Mouse (Mus musculus) gastrocnemius, postnatal 10 days (tissue): ENCODE results near the gene Pabpn1. TPM values are rescaled to one million over a fixed set of nuclear protein-coding genes. Genes with fewer than 3 reads are reported as not detected.
"Not testable (repeated sequence)": the region's sequence is repeated elsewhere in the genome, so short reads cannot be mapped to it uniquely, and the experiment has no call there.

ENCODE experiments used
- DNase-seq: peaks from one replicate; pipeline ENCODE4 v3.0.0; 2021; ENCODE audit warnings: mixed read lengths
- total RNA-seq, 2 experiments: library from RNA; stranded (reverse); gene quantifications; 2 replicates each; pipeline ENCODE4 v1.2.3; 2021

Pabpn1 gene
- total RNA-seq, 2 experiments from 2014 or later, result 80.2 to 99.9 TPM

DNA sequence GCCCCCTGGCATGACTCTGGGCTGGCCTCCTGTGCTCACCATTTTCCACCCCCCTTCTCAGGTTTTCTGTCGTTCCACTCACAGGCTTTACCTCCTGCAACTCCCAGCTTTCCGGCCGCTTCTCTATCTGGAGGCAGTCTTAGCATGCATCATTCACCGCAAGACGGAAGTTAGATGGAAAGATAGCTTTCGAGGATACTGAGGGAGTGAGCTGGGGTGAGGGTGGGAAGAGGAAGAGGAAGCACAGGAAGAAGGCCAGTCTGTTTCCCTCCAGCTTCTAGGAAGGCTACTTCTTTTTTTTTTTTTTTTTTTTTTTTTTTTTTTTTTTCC, 44.5 kb downstream of the Pabpn1 start:
- no peak for DNase-seq

DNA sequence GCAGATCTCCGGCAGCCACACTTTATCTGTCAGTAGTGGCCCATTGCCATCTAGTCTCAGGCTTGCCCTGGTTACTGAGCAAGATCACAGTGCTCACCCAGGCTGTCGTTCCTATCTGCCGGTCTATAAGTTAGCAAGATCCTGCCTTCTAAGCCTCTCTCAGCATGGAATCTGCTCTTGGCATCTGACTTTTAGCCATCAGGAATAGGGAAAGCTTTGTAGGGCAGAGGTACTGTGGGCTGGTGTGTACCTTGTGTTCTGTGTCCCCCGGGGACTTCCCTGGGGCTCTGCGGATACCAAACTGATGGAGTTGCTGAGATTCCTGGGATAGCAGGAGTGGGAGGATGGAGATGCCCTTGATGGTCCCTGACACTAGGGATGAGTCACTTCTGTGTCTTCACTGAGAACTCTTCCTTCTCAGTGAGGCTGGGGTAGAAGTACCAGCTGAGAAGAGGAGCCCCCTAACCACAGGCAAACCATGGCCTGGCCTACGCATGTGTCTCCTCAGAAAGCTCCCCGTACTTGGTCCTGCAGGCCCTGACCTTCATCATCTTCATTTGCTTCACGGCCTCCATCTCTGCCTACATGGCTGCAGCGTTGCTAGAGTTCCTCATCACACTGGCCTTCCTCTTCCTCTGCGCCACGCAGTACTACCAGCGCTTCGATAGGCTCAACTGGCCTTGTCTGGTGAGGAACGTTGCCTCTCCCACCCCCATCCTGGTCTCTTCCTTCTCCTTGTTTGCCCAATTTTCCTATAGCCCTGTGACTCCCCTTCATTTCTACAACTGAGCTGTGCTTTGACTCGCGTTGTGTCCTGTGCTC, 45.3 kb downstream of the Pabpn1 start:
- no peak for DNase-seq

DNA sequence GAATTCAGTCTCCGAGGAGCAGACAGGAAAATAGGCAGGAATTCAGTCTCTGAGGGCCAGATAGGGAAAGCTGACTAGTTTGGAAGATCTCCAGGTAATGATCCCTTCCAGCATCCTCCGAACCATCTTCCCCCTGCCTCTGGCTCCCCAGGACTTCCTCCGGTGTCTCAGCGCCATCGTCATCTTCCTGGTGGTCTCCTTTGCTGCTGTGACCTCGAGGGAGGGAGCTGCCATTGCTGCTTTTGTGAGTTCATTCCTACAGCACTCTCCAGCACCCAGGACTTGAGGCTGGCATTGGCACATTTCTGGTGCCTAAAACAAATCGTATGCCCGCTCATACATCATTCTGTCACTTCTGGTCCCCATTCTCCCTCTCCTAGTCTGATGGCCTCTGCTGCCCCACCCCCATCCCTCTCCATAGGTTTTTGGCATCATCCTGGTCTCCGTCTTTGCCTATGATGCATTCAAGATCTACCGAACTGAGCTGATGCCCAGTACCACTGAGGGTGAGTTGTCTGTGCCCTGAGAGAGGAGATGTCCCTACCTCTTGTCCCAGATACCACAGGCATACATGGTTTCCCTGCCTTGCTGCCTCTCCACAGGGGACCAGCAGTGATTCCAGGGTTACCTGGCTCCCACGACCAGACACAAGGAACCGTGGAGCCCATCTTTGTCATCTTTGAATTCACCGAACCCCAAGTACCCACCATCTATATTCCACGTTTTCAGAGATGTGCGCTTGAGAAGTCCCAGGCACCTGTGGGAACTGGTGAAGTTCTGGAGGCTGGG, 46.3 kb downstream of the Pabpn1 start:
- no peak for DNase-seq

DNA sequence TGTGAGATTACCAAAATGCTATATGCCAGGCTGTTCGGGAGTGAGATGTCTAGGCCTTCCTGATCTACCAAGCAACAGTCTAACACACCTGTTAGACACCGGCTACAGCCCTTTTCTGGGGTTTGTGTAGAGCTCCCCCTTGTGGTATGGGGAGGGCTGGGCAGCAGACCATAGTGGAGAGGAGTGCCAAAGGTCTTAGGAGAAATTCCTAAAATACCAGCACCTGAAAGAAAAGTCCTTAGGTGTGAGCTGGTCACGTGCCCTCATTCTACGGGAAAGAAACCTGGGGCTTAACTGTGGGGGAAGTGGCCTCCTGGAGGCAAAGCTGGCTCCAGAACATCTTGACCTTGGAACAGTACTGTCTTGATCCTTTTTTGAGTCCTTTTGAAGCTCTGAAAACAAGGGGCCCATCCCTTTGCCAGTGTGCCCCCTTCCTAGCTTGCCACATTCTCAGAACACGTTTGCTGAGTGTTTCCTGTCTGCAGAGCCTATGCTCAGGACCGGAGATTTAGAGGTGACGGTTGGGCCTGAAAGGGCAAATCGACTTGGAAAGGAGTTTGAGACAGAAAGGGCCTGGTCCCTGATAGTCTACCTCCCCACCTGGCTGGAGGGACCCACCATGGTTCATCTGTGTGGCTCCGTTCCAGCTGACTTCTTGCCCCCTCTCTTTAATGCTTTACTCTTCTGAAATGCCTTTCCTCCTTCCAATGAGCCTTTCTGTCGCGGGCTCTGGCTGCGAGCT, 47.3 kb downstream of the Pabpn1 start:
- peak; percentile 62 for DNase-seq

DNA sequence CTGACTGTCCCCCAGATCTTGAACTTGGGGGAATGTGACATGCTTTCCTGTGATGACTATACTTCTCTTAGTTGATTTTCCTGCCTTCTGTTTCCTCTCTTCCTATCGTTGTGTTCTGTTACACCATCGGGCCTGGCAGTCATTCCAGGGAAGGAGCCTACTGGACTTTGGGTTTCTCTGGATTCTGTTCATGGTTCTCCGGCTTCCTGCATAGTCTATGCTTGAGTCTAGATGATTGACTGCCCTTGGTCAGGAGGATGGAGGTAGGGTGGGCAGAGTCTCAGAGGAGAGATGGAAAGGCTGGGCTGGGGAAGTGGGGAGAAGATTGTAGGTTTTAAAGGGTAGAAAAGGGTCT, 47.9 kb downstream of the Pabpn1 start:
- DNase-seq, result no peak

DNA sequence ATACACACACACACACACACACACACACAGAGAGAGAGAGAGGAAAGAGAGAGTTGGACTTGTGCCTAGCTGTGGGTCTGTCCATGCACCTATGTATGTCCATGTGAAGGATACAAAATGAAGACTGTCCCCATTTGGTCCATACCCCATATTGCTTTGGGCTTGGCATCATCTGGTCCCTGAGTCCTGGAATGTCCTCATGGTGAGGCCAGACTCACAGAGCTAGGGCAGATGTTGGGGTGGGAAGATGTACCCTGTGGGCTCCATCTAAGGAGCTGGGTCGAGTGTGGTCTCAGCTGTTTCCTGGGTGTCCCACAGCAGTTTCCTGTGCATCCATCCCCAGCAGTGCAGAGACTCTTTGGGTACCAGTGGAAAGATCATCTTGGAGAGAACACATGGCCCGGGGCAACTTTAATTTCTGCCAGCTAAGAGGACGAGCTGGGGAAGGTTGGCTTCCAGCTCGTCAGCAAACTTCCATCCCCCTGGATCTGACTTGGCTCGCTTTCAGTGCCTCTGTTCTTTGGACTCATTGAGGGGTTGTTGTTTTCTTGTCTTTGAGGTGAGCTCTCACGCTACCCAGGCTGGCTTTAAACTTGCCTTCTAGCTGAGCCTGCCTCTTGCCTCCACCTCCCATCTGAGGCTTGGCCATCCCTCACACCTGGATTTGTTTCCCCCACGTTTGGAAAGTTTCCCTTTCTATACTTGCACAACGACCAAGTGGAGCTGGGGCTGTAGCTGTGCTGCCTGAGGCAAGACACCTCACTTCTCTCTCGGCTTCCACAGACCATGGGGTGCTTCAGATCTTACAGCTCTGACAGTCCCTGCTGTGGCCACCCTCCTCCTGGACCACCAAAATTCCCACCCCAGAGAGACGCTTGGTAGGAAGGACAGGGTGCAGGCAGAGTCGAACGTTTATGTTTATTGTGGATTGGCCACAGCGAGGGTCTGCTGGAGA, 49.0 kb downstream of the Pabpn1 start:
- no peak for DNase-seq

DNA sequence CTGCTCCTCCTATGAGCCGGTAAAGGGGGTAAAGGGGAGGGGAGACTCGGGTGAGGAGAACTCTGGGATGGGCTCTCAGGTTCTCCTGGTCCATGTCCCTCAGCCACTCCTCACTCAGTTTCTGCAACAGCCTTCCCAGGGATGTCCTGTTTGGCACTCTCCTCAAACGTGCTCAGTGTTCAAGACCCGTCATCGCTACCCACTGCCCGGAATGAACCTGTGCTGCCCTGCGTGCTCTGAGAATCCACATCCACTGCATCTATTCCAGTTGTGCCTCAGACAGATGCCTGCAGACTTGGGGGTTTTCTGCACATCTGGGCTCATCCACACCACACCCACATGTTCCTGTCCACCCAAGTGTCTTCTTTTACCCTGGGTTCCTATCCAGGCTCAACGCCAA, 50.2 kb downstream of the Pabpn1 start:
- DNase-seq, result no peak

DNA sequence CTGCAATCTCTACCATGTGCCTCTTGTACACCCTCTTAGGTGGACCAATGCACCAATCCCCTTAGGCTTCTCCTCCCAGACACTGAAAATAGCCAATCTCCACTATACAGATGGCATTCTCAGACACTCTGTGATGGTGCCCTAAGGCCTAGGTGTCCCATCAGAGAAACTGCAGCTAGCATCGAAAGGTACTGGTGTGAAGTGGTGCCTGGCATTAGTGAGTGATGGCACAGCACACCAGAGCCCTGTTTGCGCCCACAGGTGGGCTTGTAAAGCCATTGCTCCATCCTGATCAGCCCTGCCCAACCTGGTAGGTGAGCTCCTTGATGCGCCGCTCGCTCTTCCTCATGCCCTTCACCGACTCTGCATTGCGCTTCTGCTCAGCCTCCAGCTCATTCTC, 51.7 kb downstream of the Pabpn1 start:
- DNase-seq, result no peak

DNA sequence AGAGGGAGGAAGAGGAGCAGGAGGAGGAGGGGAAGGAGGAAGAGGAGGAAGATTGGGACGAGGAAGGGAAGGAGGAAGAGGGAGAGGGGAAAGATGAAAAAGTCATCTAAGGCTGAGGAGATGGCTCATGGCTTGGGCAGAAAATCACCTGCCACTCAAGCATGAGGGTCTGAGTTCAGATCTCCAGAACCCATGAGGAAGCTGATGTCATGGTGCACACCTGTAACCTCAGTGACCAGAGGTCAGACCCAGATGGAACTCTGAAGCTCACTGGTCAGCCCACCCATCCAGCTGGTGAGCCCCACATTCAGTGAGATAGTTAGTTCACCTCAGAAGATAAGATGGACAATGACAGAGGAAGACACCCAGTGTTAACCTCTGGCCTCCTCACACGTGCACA, 52.6 kb downstream of the Pabpn1 start:
- no peak for DNase-seq

DNA sequence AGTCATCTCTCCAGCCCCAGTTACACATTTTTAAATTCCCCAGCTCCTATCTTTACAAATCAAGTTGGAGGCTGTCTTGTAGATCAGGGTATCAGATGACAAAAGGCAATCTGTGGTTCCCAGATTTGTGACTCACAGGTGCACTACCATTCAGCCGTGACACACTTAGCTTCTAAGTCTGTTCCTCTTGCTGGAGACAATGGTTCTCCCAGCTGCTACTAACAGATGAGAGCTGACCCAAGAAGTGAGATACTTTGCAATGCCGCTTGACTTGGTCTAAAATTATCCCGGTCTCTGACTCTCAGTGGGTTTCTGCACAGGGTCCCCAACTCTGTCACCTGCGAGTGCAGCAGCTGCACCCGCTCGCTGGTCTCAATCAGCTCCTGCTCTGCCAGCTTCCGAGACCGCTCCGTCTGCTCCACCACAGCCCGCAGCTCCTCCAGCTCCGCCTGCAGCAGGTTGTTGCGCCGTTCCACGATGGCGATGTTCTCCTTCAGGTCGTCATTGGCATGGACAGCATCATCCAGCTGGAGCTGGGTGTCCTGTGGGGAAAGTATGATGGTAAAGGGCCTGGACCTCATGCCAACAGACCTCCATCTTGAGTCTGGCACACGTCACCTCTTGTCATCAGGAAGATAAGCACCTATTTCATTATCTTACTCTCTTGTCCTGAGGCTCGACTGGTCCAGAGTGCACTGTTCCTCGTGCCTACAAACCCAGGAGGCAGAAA, 53.8 kb downstream of the Pabpn1 start:
- no peak for DNase-seq

DNA sequence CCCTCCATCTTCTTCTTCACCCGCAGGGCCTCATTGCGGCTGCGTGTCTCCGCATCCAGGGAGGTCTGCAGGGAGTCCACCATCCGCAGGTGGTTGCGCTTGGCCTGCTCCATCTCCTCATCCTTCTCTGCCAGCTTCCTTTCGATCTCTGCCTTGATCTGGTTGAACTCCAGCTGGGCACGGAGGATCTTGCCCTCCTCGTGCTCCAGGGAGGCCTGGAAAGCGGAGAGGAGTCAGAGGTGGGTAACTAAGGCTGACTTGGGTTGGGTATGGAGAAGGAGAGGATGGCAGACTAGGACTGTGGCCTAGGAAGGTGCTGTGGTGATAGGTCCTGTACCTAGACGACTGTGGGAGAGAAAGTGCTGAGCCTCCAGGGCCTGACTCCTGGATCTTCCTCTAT, 54.7 kb downstream of the Pabpn1 start:
- DNase-seq, result not testable (repeated sequence)

Other genes with a start within 250 kb of the Pabpn1 start
- gene 1700123O20Rik, start 206.3 kb upstream of the Pabpn1 start, total RNA-seq, result 10 to 100 TPM; 16.2 to 16.9 TPM
- gene Acin1, start 205.6 kb upstream of the Pabpn1 start, total RNA-seq, result 100 to 1,000 TPM in 1 of 2 experiments, 10 to 100 TPM in 1; 90.7 to 110 TPM
- not detected for gene Gm29776, start 193.7 kb upstream of the Pabpn1 start, total RNA-seq
- gene Cebpe, start 180.3 kb upstream of the Pabpn1 start, total RNA-seq, result under 1 TPM in 1 of 2 experiments, not detected in 1; 0.50 TPM
- 1 to 10 TPM; 5.7 to 7.5 TPM for gene Slc7a8, start 110.6 kb upstream of the Pabpn1 start, total RNA-seq
- not detected for gene Rnf212b, start 78.4 kb upstream of the Pabpn1 start, total RNA-seq
- gene Homez, start 21.5 kb upstream of the Pabpn1 start, total RNA-seq, result 1 to 10 TPM; 6.8 to 8.4 TPM
- gene Ppp1r3e, start 14.9 kb upstream of the Pabpn1 start, total RNA-seq, result 1 to 10 TPM; 4.2 to 6.8 TPM
- gene Bcl2l2, start 9.1 kb upstream of the Pabpn1 start, total RNA-seq, result 10 to 100 TPM; 28.2 to 29.3 TPM
- gene Gm20521, start 9.1 kb upstream of the Pabpn1 start, total RNA-seq, result 1 to 10 TPM in 1 of 2 experiments, under 1 TPM in 1; 0.94 to 5.0 TPM
- gene Slc22a17, start 20.6 kb downstream of the Pabpn1 start, total RNA-seq, result 10 to 100 TPM; 11.8 to 13.9 TPM
- 10 to 100 TPM; 12.6 to 16.0 TPM for gene Efs, start 33.6 kb downstream of the Pabpn1 start, total RNA-seq
- not detected for gene Il25, start 40.2 kb downstream of the Pabpn1 start, total RNA-seq
- gene Cmtm5, start 43.8 kb downstream of the Pabpn1 start, total RNA-seq, result 1 to 10 TPM; 1.6 to 3.3 TPM
- 100 to 1,000 TPM in 1 of 2 experiments, 10 to 100 TPM in 1; 90.4 to 107 TPM for gene Myh6, start 74.4 kb downstream of the Pabpn1 start, total RNA-seq
- not detected for gene Gm17428, start 84.4 kb downstream of the Pabpn1 start, total RNA-seq
- 100 to 1,000 TPM; 393 to 495 TPM for gene Myh7, start 102.1 kb downstream of the Pabpn1 start, total RNA-seq
- gene Ngdn, start 123.0 kb downstream of the Pabpn1 start, total RNA-seq, result 10 to 100 TPM; 22.4 to 24.1 TPM
- 1 to 10 TPM; 1.8 to 3.0 TPM for gene Zfhx2, start 199.8 kb downstream of the Pabpn1 start, total RNA-seq
- 10 to 100 TPM; 12.8 to 13.9 TPM for gene Thtpa, start 202.3 kb downstream of the Pabpn1 start, total RNA-seq
- 1 to 10 TPM; 4.6 to 5.0 TPM for gene Ap1g2, start 214.1 kb downstream of the Pabpn1 start, total RNA-seq
- 1 to 10 TPM; 1.5 to 1.6 TPM for gene Jph4, start 224.4 kb downstream of the Pabpn1 start, total RNA-seq